Mouse (Mus musculus) liver, embryonic 16.5 days (tissue): Measurements from ENCODE around the gene Grk6. TPM values are rescaled to one million over a fixed set of nuclear protein-coding genes. Genes with fewer than 3 reads are reported as not detected.
"Not testable (repeated sequence)": the region's sequence is repeated elsewhere in the genome, so short reads cannot be mapped to it uniquely, and the experiment has no call there.

ENCODE experiments used
- ATAC-seq: fragments of 200-750 bp; cut with Nextera tagmentation; 2 replicates; pipeline ENCODE4 v1.8.0; 2017; ENCODE audit warnings: low read depth, mild to moderate bottlenecking, moderate number of reproducible peaks, moderate library complexity
- H3K27ac ChIP-seq: fragments of 300-500 bp; sonication (generic); 2 replicates; pipeline ENCODE4 v1.5.1; 2014; ENCODE audit warnings: mild to moderate bottlenecking, low read length
- H3K27me3 ChIP-seq: fragments of 300-500 bp; sonication (generic); 2 replicates; pipeline ENCODE4 v1.6.1; 2014; ENCODE audit warnings: low read depth, low read length, mixed read lengths; ENCODE audit not compliant: control insufficient read depth, insufficient read depth
- H3K36me3 ChIP-seq: fragments of 300-500 bp; sonication (generic); 2 replicates; pipeline ENCODE4 v1.6.1; 2014; ENCODE audit warnings: mild to moderate bottlenecking; ENCODE audit not compliant: control insufficient read depth, insufficient read depth
- H3K4me1 ChIP-seq: fragments of 300-500 bp; sonication (generic); 2 replicates; pipeline ENCODE4 v1.6.1; 2014; ENCODE audit warnings: low read depth, low read length, mixed read lengths; ENCODE audit not compliant: control insufficient read depth
- H3K4me2 ChIP-seq: fragments of 300-500 bp; sonication (generic); 2 replicates; pipeline ENCODE4 v1.6.1; 2014; ENCODE audit warnings: low read depth, low read length, mixed read lengths
- H3K4me3 ChIP-seq: fragments of 300-500 bp; sonication (generic); 2 replicates; pipeline ENCODE4 v1.5.1; 2014; ENCODE audit warnings: low read depth, mild to moderate bottlenecking, low read length
- H3K9ac ChIP-seq: fragments of 300-500 bp; sonication (generic); 2 replicates; pipeline ENCODE4 v1.6.1; 2014; ENCODE audit warnings: low read depth, low read length
- H3K9me3 ChIP-seq: fragments of 300-500 bp; sonication (generic); replicated peaks from 2 replicates; pipeline ENCODE4 v1.6.1; 2016; ENCODE audit warnings: low read length; ENCODE audit not compliant: control insufficient read depth
- WGBS: fragments of 180-500 bp; shearing (Covaris S2); extraction: QIAGEN DNeasy Blood & Tissue Kit; methylation state at CpG from one replicate; pipeline ENCODE4 v1.1.7; 2014; ENCODE audit not compliant: insufficient replicate concordance; 5-methylcytosine and 5-hydroxymethylcytosine counted together
- polyA plus RNA-seq: library from polyadenylated mRNA; unstranded; fragments of >200 nt; fragmentation: Nextera tagmentation; extraction: Ambion mirVana; gene quantifications from 2 replicates; pipeline ENCODE4 v1.2.1, GENCODE M21; 2015

The Grk6 gene
- polyA plus RNA-seq, 1 experiment from 2014 or later, result 12.1 TPM

DNA sequence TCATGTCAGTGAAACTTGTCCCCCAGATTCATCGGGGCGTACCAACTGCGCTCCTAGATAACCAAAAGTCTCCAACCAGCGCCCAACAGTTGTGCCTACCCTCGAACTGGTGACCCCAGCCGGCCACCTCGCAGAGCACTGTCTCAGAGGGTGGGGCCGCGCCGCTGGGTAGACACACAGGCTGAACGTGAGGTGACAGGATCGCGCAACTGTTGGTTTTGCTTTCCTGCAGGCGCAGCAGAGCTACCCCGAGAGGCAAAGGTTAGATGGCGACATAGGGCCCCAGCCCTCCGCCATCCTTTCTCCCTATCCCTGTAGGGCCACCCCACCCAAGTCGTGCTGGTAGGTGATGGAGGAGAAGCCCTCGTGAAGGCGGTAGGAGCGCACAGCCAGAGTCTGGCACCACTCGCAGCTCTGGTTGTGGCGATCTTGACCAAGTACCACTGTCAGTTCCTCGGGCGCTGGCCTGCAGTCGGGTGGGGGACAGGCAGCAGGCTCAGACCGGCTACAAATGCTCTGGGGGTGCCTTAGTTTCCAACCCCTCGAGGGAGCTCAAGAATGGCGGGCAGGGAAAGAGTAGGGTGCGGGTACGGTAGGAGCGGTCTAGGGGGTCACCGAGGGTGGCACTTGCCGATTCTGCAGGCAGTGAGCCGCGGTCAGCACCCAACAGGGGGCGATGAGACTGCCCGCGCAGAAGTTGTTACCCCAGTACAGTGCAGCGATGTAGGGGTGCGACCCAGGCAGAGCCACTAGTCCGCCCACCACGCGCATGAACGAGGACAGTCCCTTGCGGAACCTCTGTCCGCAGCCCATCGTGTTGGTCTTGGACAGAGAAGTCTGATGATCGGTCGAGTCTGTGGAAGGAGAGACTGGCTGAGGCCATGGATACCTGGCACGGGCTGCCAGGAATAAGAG is 24.6 kb upstream of the Grk6 start:
- ATAC-seq, result peak; percentile 72
- H3K4me1 ChIP-seq, result peaks cover 12% of the 10 kb centered on the region
- H3K9ac ChIP-seq, result no peak overlapping the region
- no peaks in the 10 kb centered on the region for H3K36me3 ChIP-seq
- 0 out of 2 replicates have a peak overlapping the region, but pooled peaks have one; percentile 6 for H3K4me2 ChIP-seq
- WGBS, result 21% methylated on average over 51 of the region's 51 CpGs
- H3K4me3 ChIP-seq, result no peak overlapping the region
- peaks cover 37% of the 10 kb centered on the region for H3K27me3 ChIP-seq
- H3K9me3 ChIP-seq, result no peaks in the 10 kb centered on the region
- H3K27ac ChIP-seq, result no peak overlapping the region

DNA sequence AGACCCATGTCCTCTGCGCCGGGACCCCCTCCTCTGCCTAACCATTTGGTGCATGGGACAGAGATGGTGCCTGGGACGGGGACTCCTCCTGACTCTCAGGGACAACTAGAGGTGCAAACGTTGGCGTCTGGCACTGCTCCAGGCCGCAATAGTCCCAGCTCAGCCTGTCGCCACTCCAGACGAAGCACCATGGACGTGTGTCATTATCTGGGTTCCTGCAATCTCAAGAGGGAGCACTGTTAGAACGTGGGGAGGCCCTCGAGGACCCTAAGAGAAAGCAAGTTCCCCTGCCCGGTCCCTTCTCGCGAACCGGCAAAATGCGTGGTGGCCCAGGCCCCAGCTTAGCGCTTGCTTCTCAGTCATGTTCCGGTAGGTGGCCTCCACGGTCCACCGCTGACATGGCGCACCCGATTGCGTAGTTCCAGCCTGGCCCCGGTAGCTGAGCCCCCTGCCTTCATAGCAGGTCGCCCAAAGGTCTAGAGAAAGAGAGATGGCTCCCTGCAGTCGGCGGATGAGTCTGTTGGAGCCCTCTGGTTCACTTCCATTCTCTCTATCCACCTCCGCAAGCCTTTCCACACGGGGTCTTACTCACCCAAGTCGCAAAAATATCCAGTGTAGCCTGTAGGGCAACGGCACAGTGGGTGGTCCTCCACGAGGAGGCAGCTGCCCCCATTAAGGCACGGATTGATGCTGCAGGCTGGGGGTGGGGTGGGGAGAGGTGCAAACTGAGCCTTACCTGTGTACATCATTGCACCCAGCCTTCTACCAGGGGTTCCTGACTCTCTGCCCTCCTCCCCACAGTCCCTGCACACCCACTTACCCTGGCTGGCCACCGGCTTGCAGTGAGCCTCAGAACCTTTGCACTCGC is 23.7 kb upstream of the Grk6 start:
- Histone ChIP-seq H3K9me3 (no peaks in the 10 kb centered on the region), H3K4me1 (peaks cover 12% of the 10 kb centered on the region), H3K9ac (no peak overlapping the region), H3K4me3 (peak overlapping the region; percentile 2; the same call in 1 of the 2 replicates), H3K27ac (no peak overlapping the region), H3K27me3 (peaks cover 37% of the 10 kb centered on the region), H3K4me2 (no peak overlapping the region), H3K36me3 (no peaks in the 10 kb centered on the region)
- ATAC-seq, result no peak
- WGBS, result 12% methylated on average over 35 of the region's 35 CpGs

DNA sequence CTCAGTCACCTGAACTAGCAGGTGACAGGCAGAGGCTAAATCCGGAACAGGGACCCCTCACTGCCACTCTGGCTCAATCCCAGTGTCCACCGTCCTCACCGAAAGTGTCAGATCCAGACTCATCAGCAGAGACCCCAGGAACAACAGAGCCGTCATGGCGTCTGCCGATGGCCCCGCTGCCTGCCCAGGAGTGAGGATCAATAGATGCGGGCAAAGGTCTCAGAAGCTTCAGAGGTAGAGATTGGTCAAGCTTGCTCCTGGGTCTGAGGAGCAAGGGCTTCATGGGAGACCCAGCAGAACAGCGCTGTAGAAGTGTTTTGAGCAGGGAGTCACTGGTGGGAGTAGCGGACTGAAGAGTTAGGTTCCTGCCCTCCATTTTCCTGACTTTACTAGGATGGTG is 18.3 kb upstream of the Grk6 start, which contains the start of gene F12:
TSS of gene F12 (minus strand) at position 181 of the 400 bp plus-strand sequence.
- no peaks in the 10 kb centered on the region for H3K36me3 ChIP-seq
- H3K4me3 ChIP-seq, result peak within 1 kb of the TSS; percentile 46
- peak; percentile 37; the same call in 1 of the 2 replicates for ATAC-seq
- H3K27me3 ChIP-seq, result peaks cover 5% of the 10 kb centered on the region
- no peak within 1 kb of the TSS for H3K27ac ChIP-seq
- peak within 1 kb of the TSS; percentile 22 for H3K9ac ChIP-seq
- 70% methylated on average over 10 of the region's 10 CpGs for WGBS
- H3K4me1 ChIP-seq, result no peaks in the 10 kb centered on the region; the same call in none of the 2 replicates
- H3K9me3 ChIP-seq, result no peaks in the 10 kb centered on the region
- peak within 1 kb of the TSS; percentile 43 for H3K4me2 ChIP-seq

DNA sequence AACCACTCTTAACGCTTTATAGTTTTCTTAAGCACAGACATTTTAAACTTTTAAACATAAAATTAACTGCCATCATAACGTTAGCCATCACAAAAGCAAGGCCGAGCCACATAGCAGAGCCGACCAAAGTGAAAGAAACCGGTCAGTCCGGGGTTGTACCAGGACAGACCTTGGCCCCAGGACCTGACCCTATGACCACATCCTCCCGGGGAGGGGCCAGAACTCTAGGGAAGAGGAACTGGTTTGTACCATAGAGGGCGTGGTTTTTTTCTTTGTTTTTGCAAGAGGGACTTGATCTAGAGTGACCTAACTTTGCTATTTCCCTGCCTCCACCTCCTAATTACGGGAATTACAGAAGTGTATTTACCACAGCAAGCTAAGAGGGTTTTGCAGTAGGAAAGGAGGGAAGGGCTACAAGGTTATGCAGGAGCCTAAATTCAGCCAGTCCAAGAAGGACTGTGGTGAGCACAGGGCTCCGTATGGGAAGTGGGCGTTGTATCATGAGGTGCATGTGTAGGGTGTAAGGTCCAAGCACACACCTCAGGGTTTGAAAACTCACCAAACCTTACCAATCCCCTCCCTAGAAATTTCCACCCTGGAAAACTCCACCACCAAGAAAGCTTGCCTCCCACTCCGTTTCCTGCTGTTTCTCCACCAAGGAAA is 15.5 kb upstream of the Grk6 start:
- peak; percentile 87 for ATAC-seq
- Histone ChIP-seq H3K27me3 (no peaks in the 10 kb centered on the region), H3K9ac (no peak overlapping the region), H3K4me1 (no peaks in the 10 kb centered on the region; the same call in none of the 2 replicates), H3K4me3 (no peak overlapping the region), H3K9me3 (no peaks in the 10 kb centered on the region), H3K27ac (no peak overlapping the region; the same call in 1 of the 2 replicates), H3K36me3 (no peaks in the 10 kb centered on the region), H3K4me2 (peak overlapping the region; percentile 10; the same call in 1 of the 2 replicates)
- WGBS, result 28% methylated on average over 12 of the region's 12 CpGs

GRCm38 (mm10) chr13:55430566-55430965 is 14.3 kb upstream of the Grk6 start:
- H3K4me2 ChIP-seq, result no peak overlapping the region
- H3K4me3 ChIP-seq, result no peak overlapping the region
- H3K27me3 ChIP-seq, result no peaks in the 10 kb centered on the region
- no peaks in the 10 kb centered on the region for H3K36me3 ChIP-seq
- H3K9me3 ChIP-seq, result no peaks in the 10 kb centered on the region
- ATAC-seq, result no peak
- H3K4me1 ChIP-seq, result no peaks in the 10 kb centered on the region; the same call in none of the 2 replicates
- H3K27ac ChIP-seq, result no peak overlapping the region
- WGBS, result 72% methylated on average over 2 of the region's 2 CpGs
- no peak overlapping the region for H3K9ac ChIP-seq

- Histone ChIP-seq H3K36me3 (no peaks in the 10 kb centered on the region), H3K9ac (no peak overlapping the region), H3K9me3 (no peaks in the 10 kb centered on the region), H3K27me3 (no peaks in the 10 kb centered on the region), H3K27ac (no peak overlapping the region), H3K4me1 (no peaks in the 10 kb centered on the region; the same call in none of the 2 replicates), H3K4me3 (no peak overlapping the region), H3K4me2 (no peak overlapping the region)
- WGBS, result 24% methylated on average over 10 of the region's 10 CpGs
- ATAC-seq, result no peak
Measured at GRCm38 (mm10) chr13:55431889-55432685, 12.8 kb upstream of the Grk6 start.

- 45% methylated on average over 14 of the region's 15 CpGs for WGBS
- not testable (repeated sequence) for H3K4me1 ChIP-seq, H3K9me3 ChIP-seq, H3K36me3 ChIP-seq, H3K4me2 ChIP-seq, H3K9ac ChIP-seq, H3K27ac ChIP-seq, ATAC-seq, H3K27me3 ChIP-seq, H3K4me3 ChIP-seq
Measured at GRCm38 (mm10) chr13:55437111-55437629, 7.7 kb upstream of the Grk6 start.
